Mouse (Mus musculus) limb, embryonic 11.5 days (tissue): ENCODE results near the gene Rpap3. TPM values are rescaled to one million over a fixed set of nuclear protein-coding genes. Genes with fewer than 3 reads are reported as not detected.

Source experiments
- ATAC-seq: fragments of 200-750 bp; cut with Nextera tagmentation; 2 replicates; pipeline ENCODE4 v1.8.0; 2017; ENCODE audit warnings: low read depth; ENCODE audit not compliant: insufficient number of reproducible peaks, low FRiP score, low TSS enrichment
- DNase-seq: peaks from one replicate; pipeline ENCODE4 v3.0.0-alpha.2; 2015; ENCODE audit warnings: low spot score
- H3K27ac ChIP-seq: fragments of 300-500 bp; sonication (generic); replicated peaks from 2 replicates; pipeline ENCODE4 v1.5.1; 2014; ENCODE audit warnings: low read depth, mild to moderate bottlenecking, low read length
- H3K27me3 ChIP-seq: fragments of 300-500 bp; sonication (generic); 2 replicates; pipeline ENCODE4 v1.6.1; 2014; ENCODE audit warnings: mild to moderate bottlenecking, low read length, mixed read lengths; ENCODE audit not compliant: control insufficient read depth, insufficient read depth
- H3K36me3 ChIP-seq: fragments of 300-500 bp; sonication (generic); 2 replicates; pipeline ENCODE4 v1.6.1; 2014; ENCODE audit warnings: mild to moderate bottlenecking, low read length, moderate library complexity, mixed read lengths; ENCODE audit not compliant: control insufficient read depth, insufficient read depth
- H3K4me1 ChIP-seq: fragments of 300-500 bp; sonication (generic); 2 replicates; pipeline ENCODE4 v1.6.1; 2014; ENCODE audit warnings: low read length, mixed read lengths; ENCODE audit not compliant: control insufficient read depth, insufficient read depth
- H3K4me2 ChIP-seq: fragments of 300-500 bp; sonication (generic); 2 replicates; pipeline ENCODE4 v1.6.1; 2014; ENCODE audit warnings: low read depth, mild to moderate bottlenecking, moderate library complexity; ENCODE audit not compliant: severe bottlenecking
- H3K4me3 ChIP-seq: fragments of 300-500 bp; sonication (generic); 2 replicates; pipeline ENCODE4 v1.5.1; 2014; ENCODE audit warnings: low read depth, low read length
- H3K9ac ChIP-seq: fragments of 300-500 bp; sonication (generic); 2 replicates; pipeline ENCODE4 v1.6.1; 2014; ENCODE audit warnings: mild to moderate bottlenecking, low read length
- H3K9me3 ChIP-seq: fragments of 300-500 bp; sonication (generic); 2 replicates; pipeline ENCODE4 v1.6.1; 2016; ENCODE audit warnings: low read length; ENCODE audit not compliant: control insufficient read depth
- WGBS: fragments of 180-500 bp; shearing (Covaris S2); extraction: QIAGEN DNeasy Blood & Tissue Kit; methylation state at CpG from one replicate; pipeline ENCODE4 v1.1.7; 2014; 5-methylcytosine and 5-hydroxymethylcytosine counted together
- polyA plus RNA-seq: library from polyadenylated mRNA; unstranded; fragments of >200 nt; fragmentation: Nextera tagmentation; extraction: Ambion mirVana; gene quantifications from 2 replicates; pipeline ENCODE4 v1.2.1, GENCODE M21; 2014

Gene Rpap3
- polyA plus RNA-seq, 1 experiment from 2014 or later = 50.0 TPM

GRCm38 (mm10) chr15:97712546-97712945 is 6.9 kb upstream of the Rpap3 start:
- no peaks in the 10 kb centered on the region for H3K9me3 ChIP-seq
- WGBS = 67% methylated on average over 6 of the region's 6 CpGs
- H3K36me3 ChIP-seq = no peaks in the 10 kb centered on the region
- H3K27me3 ChIP-seq = no peaks in the 10 kb centered on the region
- H3K4me3 ChIP-seq = no peak overlapping the region
- H3K4me1 ChIP-seq = peaks cover 4% of the 10 kb centered on the region; the same call in 1 of the 2 replicates
- no peak overlapping the region for H3K9ac ChIP-seq
- no peak overlapping the region for H3K4me2 ChIP-seq
- ATAC-seq (no peak), DNase-seq (no peak)
- no peak overlapping the region for H3K27ac ChIP-seq

- DNase-seq = no peak
These were observed 5.3 kb upstream of the Rpap3 start for GRCm38 (mm10) chr15:97710906-97711305.

GRCm38 (mm10) chr15:97696616-97697015 is 9.0 kb downstream of the Rpap3 start:
- no peak overlapping the region for H3K4me3 ChIP-seq
- H3K36me3 ChIP-seq = peaks cover 24% of the 10 kb centered on the region
- H3K9ac ChIP-seq = no peak overlapping the region
- no peak overlapping the region for H3K4me2 ChIP-seq
- DNase-seq (no peak), ATAC-seq (no peak)
- H3K27ac ChIP-seq = no peak overlapping the region
- H3K4me1 ChIP-seq = no peaks in the 10 kb centered on the region
- 89% methylated on average over 10 of the region's 10 CpGs for WGBS
- no peaks in the 10 kb centered on the region for H3K9me3 ChIP-seq
- H3K27me3 ChIP-seq = no peaks in the 10 kb centered on the region

More at GRCm38 (mm10) chr15:97710906-97711305, 5.3 kb upstream of the Rpap3 start:
- Histone ChIP-seq H3K4me3 (no peak overlapping the region), H3K36me3 (no peaks in the 10 kb centered on the region), H3K4me1 (peaks cover 4% of the 10 kb centered on the region; the same call in 1 of the 2 replicates), H3K27ac (no peak overlapping the region), H3K9me3 (no peaks in the 10 kb centered on the region), H3K27me3 (no peaks in the 10 kb centered on the region), H3K9ac (no peak overlapping the region), H3K4me2 (no peak overlapping the region)
- WGBS = 45% methylated on average over 6 of the region's 6 CpGs
- no peak for ATAC-seq

DNA sequence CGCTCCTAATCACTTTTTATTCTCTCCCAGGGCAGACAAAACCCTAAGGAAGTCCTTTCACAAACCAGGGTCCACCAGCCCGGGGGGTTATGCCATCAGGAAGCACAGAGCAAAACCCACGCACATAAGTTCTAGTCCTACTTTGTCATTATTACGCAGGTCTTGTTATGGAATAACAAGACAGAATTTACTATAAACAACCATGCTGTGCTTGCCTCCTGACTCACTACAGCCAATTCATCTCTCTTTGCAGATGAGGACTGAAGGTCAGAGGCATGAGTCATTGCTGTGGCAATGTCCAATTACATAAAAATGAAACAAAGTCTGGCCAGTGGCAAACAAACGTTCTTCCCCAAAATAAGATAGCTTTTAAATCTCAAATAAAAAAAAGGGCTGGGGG is 12.2 kb downstream of the Rpap3 start:
- no peak overlapping the region for H3K4me3 ChIP-seq
- 91% methylated on average over 5 of the region's 5 CpGs for WGBS
- no peaks in the 10 kb centered on the region for H3K9me3 ChIP-seq
- H3K4me1 ChIP-seq = no peaks in the 10 kb centered on the region
- H3K9ac ChIP-seq = no peak overlapping the region
- DNase-seq (no peak), ATAC-seq (no peak)
- H3K27ac ChIP-seq = no peak overlapping the region
- no peaks in the 10 kb centered on the region for H3K27me3 ChIP-seq
- peaks cover 19% of the 10 kb centered on the region for H3K36me3 ChIP-seq
- H3K4me2 ChIP-seq = no peak overlapping the region

GRCm38 (mm10) chr15:97684118-97684517 is 21.5 kb downstream of the Rpap3 start:
- ATAC-seq (no peak), DNase-seq (no peak)
- no peak overlapping the region for H3K4me3 ChIP-seq
- WGBS = 94% methylated on average over 9 of the region's 9 CpGs
- no peaks in the 10 kb centered on the region for H3K4me1 ChIP-seq
- H3K36me3 ChIP-seq = peaks cover 19% of the 10 kb centered on the region
- no peaks in the 10 kb centered on the region for H3K27me3 ChIP-seq
- no peaks in the 10 kb centered on the region for H3K9me3 ChIP-seq
- no peak overlapping the region for H3K27ac ChIP-seq
- no peak overlapping the region for H3K4me2 ChIP-seq
- H3K9ac ChIP-seq = no peak overlapping the region

GRCm38 (mm10) chr15:97682053-97682452 is 23.6 kb downstream of the Rpap3 start:
- H3K4me1 ChIP-seq = no peaks in the 10 kb centered on the region

GRCm38 (mm10) chr15:97679991-97680681 is 25.5 kb downstream of the Rpap3 start:
- 89% methylated on average over 18 of the region's 18 CpGs for WGBS
- peaks cover 21% of the 10 kb centered on the region for H3K36me3 ChIP-seq
- DNase-seq (no peak), ATAC-seq (no peak)
- H3K9ac ChIP-seq = no peak overlapping the region
- no peak overlapping the region for H3K4me3 ChIP-seq
- H3K9me3 ChIP-seq = no peaks in the 10 kb centered on the region
- H3K27me3 ChIP-seq = no peaks in the 10 kb centered on the region
- no peak overlapping the region for H3K4me2 ChIP-seq
- H3K27ac ChIP-seq = no peak overlapping the region
- H3K4me1 ChIP-seq = no peaks in the 10 kb centered on the region

More at GRCm38 (mm10) chr15:97682053-97682452, 23.6 kb downstream of the Rpap3 start:
- DNase-seq = no peak
- no peaks in the 10 kb centered on the region for H3K9me3 ChIP-seq
- no peak overlapping the region for H3K4me2 ChIP-seq
- WGBS = 73% methylated on average over 8 of the region's 8 CpGs
- H3K27me3 ChIP-seq = no peaks in the 10 kb centered on the region
- H3K27ac ChIP-seq = no peak overlapping the region
- no peak overlapping the region for H3K4me3 ChIP-seq
- no peak for ATAC-seq
- H3K36me3 ChIP-seq = peaks cover 22% of the 10 kb centered on the region
- H3K9ac ChIP-seq = no peak overlapping the region

DNA sequence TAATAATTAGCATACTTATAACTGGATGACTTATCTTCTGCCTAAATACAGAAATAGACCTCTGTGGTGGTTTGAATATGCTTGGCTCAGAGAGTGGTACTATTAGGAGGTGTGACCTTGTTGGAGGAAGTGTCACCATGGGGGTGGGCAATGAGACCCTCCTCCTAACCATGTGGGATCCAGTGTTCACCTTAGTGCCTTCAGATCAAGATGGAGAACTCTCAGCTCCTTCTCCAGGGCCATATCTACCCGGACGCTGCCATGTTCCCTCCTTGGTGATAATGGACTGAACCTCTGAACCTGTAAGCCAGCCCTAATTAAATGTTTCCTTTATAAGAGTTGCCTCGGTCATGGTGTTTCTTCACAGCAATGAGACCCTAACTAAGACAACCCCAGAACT is 28.3 kb downstream of the Rpap3 start:
- no peak overlapping the region for H3K4me2 ChIP-seq
- no peak overlapping the region for H3K4me3 ChIP-seq
- H3K27me3 ChIP-seq = no peaks in the 10 kb centered on the region
- no peaks in the 10 kb centered on the region for H3K9me3 ChIP-seq
- peaks cover 24% of the 10 kb centered on the region for H3K36me3 ChIP-seq
- WGBS = 99% methylated on average over 3 of the region's 3 CpGs
- no peak for ATAC-seq
- H3K4me1 ChIP-seq = no peaks in the 10 kb centered on the region
- H3K27ac ChIP-seq = no peak overlapping the region
- DNase-seq = no peak
- no peak overlapping the region for H3K9ac ChIP-seq

- Histone ChIP-seq H3K27me3 (no peaks in the 10 kb centered on the region), H3K4me3 (no peak overlapping the region), H3K4me2 (no peak overlapping the region), H3K27ac (no peak overlapping the region), H3K9me3 (no peaks in the 10 kb centered on the region), H3K36me3 (peaks cover 21% of the 10 kb centered on the region), H3K4me1 (no peaks in the 10 kb centered on the region), H3K9ac (no peak overlapping the region)
- WGBS = 94% methylated on average over 13 of the region's 13 CpGs
- DNase-seq (no peak), ATAC-seq (no peak)
These were observed 29.7 kb downstream of the Rpap3 start for GRCm38 (mm10) chr15:97675927-97676326.
